Mouse (Mus musculus): Measurements from ENCODE around the gene Gm17387. TPM values are rescaled to one million over a fixed set of nuclear protein-coding genes. Genes with fewer than 3 reads are reported as not detected.

Gene Gm17387
- polyA plus RNA-seq, 1 experiment from 2014 or later = not detected

DNA sequence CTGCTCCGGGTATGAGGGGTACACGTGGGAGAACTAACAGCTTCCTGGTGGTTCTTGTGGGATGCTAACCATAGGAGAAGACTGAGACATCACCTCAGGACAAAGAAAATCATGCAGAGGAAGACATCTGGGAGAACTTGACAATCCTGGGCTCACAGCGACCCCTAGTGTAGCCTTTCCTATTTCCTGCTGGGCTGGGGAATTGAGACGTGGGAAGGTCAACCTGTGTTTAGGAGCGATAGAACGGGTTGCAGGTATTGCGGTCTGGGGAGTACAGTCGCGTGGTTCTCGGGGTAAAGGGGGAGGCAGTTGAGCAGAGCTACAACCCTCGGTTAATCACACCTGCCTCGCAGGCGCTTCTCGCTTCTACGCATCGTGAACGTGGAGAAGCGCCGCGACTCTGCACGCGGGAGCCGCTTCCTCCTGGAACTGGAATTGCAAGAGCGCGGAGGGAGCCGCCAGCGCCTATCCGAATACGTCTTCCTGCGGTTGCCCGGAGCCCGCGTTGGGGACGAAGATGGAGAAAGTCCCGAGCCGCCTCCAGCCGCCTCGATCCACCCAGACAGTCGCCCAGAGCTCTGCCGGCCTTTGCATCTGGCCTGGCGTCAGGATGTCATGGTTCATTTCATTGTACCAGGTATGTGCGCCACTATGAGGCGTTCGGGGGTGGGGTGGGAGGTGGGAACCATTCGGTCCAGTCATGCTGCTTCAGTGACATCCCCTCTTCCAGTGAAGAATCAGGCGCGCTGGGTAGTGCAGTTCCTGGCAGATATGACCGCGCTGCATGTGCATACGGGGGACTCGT, 41.3 kb downstream of the Gm17387 start:
- Histone ChIP-seq H3K27me3 (ENCODE audit: control insufficient read depth, insufficient read depth, low read length) (peaks cover 10% of the 10 kb centered on the region; the same call in 1 of the 2 replicates), H3K36me3 (ENCODE audit: control insufficient read depth, insufficient read depth, low read length) (peaks cover 2% of the 10 kb centered on the region; the same call in 1 of the 2 replicates), H3K27ac (ENCODE audit: low read depth, low read length) (no peak overlapping the region), H3K9me3 (ENCODE audit: control insufficient read depth, low read length) (no peaks in the 10 kb centered on the region), H3K4me1 (replicated peaks; ENCODE audit: control insufficient read depth, insufficient read depth, low read length) (0 out of 2 replicates have a peak, but pooled peaks cover 3% of the 10 kb centered on the region), H3K9ac (ENCODE audit: low read length) (peak overlapping the region; percentile 43), H3K4me3 (ENCODE audit: low read depth, low read length) (peak overlapping the region; percentile 27), H3K4me2 (ENCODE audit: low read depth, low read length, severe bottlenecking) (peak overlapping the region; percentile 59)
- peak; percentile 89 for DNase-seq (ENCODE audit: low spot score)
- 1% methylated on average over 51 of the region's 51 CpGs for WGBS
- ATAC-seq (replicated peaks; ENCODE audit: low FRiP score) = peak; percentile 54

DNA sequence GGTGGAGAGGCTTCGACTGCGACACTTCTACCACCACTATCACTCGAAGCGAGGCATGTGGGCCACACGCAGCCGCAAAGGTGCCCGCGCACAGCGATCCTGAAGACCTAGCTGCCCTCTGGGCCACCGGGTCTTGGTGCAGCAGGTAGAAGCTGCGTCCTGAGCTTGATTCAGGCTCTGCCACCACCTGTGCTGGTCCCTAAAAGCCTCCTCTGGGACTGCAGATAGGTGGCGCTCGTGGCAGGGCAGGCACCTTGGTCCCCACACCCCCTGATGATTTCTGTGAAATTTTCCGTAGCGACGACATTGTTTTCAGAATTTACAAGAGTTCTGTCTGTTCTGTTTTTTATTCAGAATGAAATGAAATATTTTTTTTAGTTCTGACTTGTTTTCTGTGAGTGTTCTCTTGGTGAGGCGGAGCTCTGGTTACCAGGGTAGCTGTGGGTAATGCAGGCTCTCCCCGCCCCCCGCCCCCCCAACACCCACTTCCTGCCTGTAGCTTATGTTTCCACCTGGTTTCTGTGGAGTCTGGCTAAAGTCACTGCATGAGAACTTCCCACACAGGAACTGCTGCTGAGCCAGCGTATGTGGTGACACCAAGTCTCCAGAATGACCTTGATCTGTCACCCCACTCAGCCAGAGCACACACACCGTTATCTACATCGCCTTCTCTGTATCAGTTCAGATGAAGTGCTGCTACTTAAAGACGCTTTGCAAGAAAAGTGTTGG, 43.2 kb downstream of the Gm17387 start:
- Histone ChIP-seq H3K27ac (ENCODE audit: low read depth, low read length) (no peak overlapping the region), H3K4me1 (replicated peaks; ENCODE audit: control insufficient read depth, insufficient read depth, low read length) (0 out of 2 replicates have a peak, but pooled peaks cover 3% of the 10 kb centered on the region), H3K9ac (ENCODE audit: low read length) (no peak overlapping the region), H3K4me2 (ENCODE audit: low read depth, low read length, severe bottlenecking) (no peak overlapping the region), H3K4me3 (ENCODE audit: low read depth, low read length) (no peak overlapping the region), H3K9me3 (ENCODE audit: control insufficient read depth, low read length) (no peaks in the 10 kb centered on the region), H3K36me3 (ENCODE audit: control insufficient read depth, insufficient read depth, low read length) (0 out of 2 replicates have a peak, but pooled peaks cover 2% of the 10 kb centered on the region), H3K27me3 (ENCODE audit: control insufficient read depth, insufficient read depth, low read length) (peaks cover 10% of the 10 kb centered on the region; the same call in 1 of the 2 replicates)
- ATAC-seq (replicated peaks; ENCODE audit: low FRiP score) (no peak), DNase-seq (ENCODE audit: low spot score) (peak; percentile 65)
- 39% methylated on average over 23 of the region's 23 CpGs for WGBS

DNA sequence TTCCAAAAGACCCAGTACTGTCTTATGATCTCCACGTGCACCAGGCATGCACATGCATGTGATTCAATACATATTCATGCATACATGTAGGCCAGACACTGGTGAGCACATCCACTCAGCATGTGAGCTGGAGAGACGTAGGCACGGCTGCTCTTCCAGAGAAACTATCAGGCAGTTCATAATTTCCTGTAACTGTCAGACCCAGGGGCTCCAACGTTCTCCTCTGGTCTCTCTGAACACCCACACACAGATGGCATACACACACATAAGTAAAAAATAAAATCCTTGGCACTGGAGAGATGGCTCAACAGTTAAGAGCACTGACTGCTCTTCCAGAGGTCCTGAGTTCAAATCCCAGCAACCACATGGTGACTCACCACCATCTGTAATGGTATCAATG, 44.9 kb downstream of the Gm17387 start:
- 84% methylated on average over 4 of the region's 4 CpGs for WGBS
- Histone ChIP-seq H3K9ac (ENCODE audit: low read length) (no peak overlapping the region), H3K4me2 (ENCODE audit: low read depth, low read length, severe bottlenecking) (no peak overlapping the region), H3K9me3 (ENCODE audit: control insufficient read depth, low read length) (no peaks in the 10 kb centered on the region), H3K27me3 (ENCODE audit: control insufficient read depth, insufficient read depth, low read length) (peaks cover 10% of the 10 kb centered on the region; the same call in 1 of the 2 replicates), H3K36me3 (ENCODE audit: control insufficient read depth, insufficient read depth, low read length) (no peaks in the 10 kb centered on the region), H3K4me1 (replicated peaks; ENCODE audit: control insufficient read depth, insufficient read depth, low read length) (0 out of 2 replicates have a peak, but pooled peaks cover 3% of the 10 kb centered on the region), H3K27ac (ENCODE audit: low read depth, low read length) (no peak overlapping the region), H3K4me3 (ENCODE audit: low read depth, low read length) (no peak overlapping the region)
- ATAC-seq (replicated peaks; ENCODE audit: low FRiP score) (no peak), DNase-seq (ENCODE audit: low spot score) (no peak)

DNA sequence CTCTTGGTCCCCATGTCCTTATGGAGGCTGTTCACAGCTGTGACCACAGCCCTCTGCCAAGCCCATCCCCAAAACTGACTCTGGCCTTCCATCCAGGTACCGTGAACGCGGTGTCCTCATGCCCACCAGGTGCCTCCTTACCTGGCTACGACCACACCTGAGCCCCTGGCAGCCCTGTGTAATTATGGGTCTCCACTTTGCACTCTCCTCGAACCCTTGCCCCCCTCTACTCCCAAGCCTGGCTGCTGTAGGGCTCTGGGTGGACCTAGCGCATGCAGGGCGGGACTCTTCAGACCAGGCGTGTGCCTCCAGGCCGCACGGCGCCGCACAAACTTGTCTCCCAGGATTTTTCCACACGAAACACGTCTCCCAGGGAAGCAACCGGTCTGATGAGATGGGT, 48.9 kb downstream of the Gm17387 start, which contains the start of gene Pkp3:
Gene Pkp3, plus strand, starts transcription at position 378 of the 400 bp plus-strand sequence.
- no peak within 1 kb of the TSS for H3K4me3 ChIP-seq (ENCODE audit: low read depth, low read length)
- ATAC-seq (replicated peaks; ENCODE audit: low FRiP score) = no peak
- no peaks in the 10 kb centered on the region for H3K4me1 ChIP-seq (replicated peaks; ENCODE audit: control insufficient read depth, insufficient read depth, low read length)
- no peak within 1 kb of the TSS for H3K4me2 ChIP-seq (ENCODE audit: low read depth, low read length, severe bottlenecking)
- no peak within 1 kb of the TSS for H3K9ac ChIP-seq (ENCODE audit: low read length)
- no peaks in the 10 kb centered on the region for H3K36me3 ChIP-seq (ENCODE audit: control insufficient read depth, insufficient read depth, low read length)
- 87% methylated on average over 15 of the region's 15 CpGs for WGBS
- no peaks in the 10 kb centered on the region; the same call in 1 of the 2 replicates for H3K27me3 ChIP-seq (ENCODE audit: control insufficient read depth, insufficient read depth, low read length)
- no peaks in the 10 kb centered on the region for H3K9me3 ChIP-seq (ENCODE audit: control insufficient read depth, low read length)
- no peak for DNase-seq (ENCODE audit: low spot score)
- H3K27ac ChIP-seq (ENCODE audit: low read depth, low read length) = no peak within 1 kb of the TSS

DNA sequence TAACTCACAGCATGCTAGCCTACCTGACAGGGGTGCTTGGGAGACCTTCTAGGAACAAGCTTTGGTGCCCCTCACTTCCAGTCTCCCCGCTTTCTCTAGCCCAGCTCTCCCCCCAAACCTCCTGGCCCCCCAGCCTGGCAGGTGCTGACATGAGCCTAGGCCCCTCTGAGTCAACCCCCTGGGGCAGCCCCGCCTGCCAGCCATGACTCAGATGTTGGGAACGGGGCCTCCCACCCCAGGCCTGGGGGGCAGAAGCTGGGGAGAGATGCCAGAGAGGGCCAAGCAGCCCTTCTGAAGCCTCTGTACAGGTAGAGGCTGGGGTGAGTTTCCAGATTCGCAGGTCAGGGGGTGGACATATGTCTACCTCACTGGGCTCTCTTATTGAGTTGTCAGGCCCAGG, 49.9 kb downstream of the Gm17387 start:
- no peak overlapping the region for H3K4me2 ChIP-seq (ENCODE audit: low read depth, low read length, severe bottlenecking)
- ATAC-seq (replicated peaks; ENCODE audit: low FRiP score) = no peak
- H3K4me3 ChIP-seq (ENCODE audit: low read depth, low read length) = no peak overlapping the region
- no peak for DNase-seq (ENCODE audit: low spot score)
- no peak overlapping the region for H3K27ac ChIP-seq (ENCODE audit: low read depth, low read length)
- H3K27me3 ChIP-seq (ENCODE audit: control insufficient read depth, insufficient read depth, low read length) = no peaks in the 10 kb centered on the region; the same call in 1 of the 2 replicates
- no peaks in the 10 kb centered on the region for H3K4me1 ChIP-seq (replicated peaks; ENCODE audit: control insufficient read depth, insufficient read depth, low read length)
- H3K9ac ChIP-seq (ENCODE audit: low read length) = no peak overlapping the region
- H3K36me3 ChIP-seq (ENCODE audit: control insufficient read depth, insufficient read depth, low read length) = no peaks in the 10 kb centered on the region
- WGBS = 82% methylated on average over 4 of the region's 4 CpGs
- no peaks in the 10 kb centered on the region for H3K9me3 ChIP-seq (ENCODE audit: control insufficient read depth, low read length)

Other genes with a start within 250 kb of the Gm17387 start
- not detected in 2 replicates for gene Syce1, start 241.3 kb upstream of the Gm17387 start, polyA plus RNA-seq (2014; fragmentation: Nextera tagmentation; extraction: Ambion mirVana)
- gene Zfp941, start 207.0 kb upstream of the Gm17387 start, polyA plus RNA-seq (2014; fragmentation: Nextera tagmentation; extraction: Ambion mirVana) = 4.6 and 5.2 TPM in 2 replicates
- gene Urah, start 194.1 kb upstream of the Gm17387 start, polyA plus RNA-seq (2014; fragmentation: Nextera tagmentation; extraction: Ambion mirVana) = 0.48 TPM in 1 of 2 replicates, not detected in the other
- not detected in 2 replicates for gene Scgb1c1, start 183.6 kb upstream of the Gm17387 start, polyA plus RNA-seq (2014; fragmentation: Nextera tagmentation; extraction: Ambion mirVana)
- gene Odf3, start 181.3 kb upstream of the Gm17387 start, polyA plus RNA-seq (2014; fragmentation: Nextera tagmentation; extraction: Ambion mirVana) = not detected in 2 replicates
- gene Gm45785, start 172.8 kb upstream of the Gm17387 start, polyA plus RNA-seq (2014; fragmentation: Nextera tagmentation; extraction: Ambion mirVana) = not detected in 2 replicates
- 57.2 and 63.0 TPM in 2 replicates for gene Ric8a, start 172.2 kb upstream of the Gm17387 start, polyA plus RNA-seq (2014; fragmentation: Nextera tagmentation; extraction: Ambion mirVana)
- gene Bet1l, start 171.6 kb upstream of the Gm17387 start, polyA plus RNA-seq (2014; fragmentation: Nextera tagmentation; extraction: Ambion mirVana) = 27.2 and 29.1 TPM in 2 replicates
- 242 and 244 TPM in 2 replicates for gene Psmd13, start 147.2 kb upstream of the Gm17387 start, polyA plus RNA-seq (2014; fragmentation: Nextera tagmentation; extraction: Ambion mirVana)
- 24.3 and 25.2 TPM in 2 replicates for gene Sirt3, start 146.8 kb upstream of the Gm17387 start, polyA plus RNA-seq (2014; fragmentation: Nextera tagmentation; extraction: Ambion mirVana)
- gene Cox8b, start 128.7 kb upstream of the Gm17387 start, polyA plus RNA-seq (2014; fragmentation: Nextera tagmentation; extraction: Ambion mirVana) = not detected in 2 replicates
- gene Nlrp6, start 108.2 kb upstream of the Gm17387 start, polyA plus RNA-seq (2014; fragmentation: Nextera tagmentation; extraction: Ambion mirVana) = 0.11 and 0.37 TPM in 2 replicates
- gene Pgghg, start 87.7 kb upstream of the Gm17387 start, polyA plus RNA-seq (2014; fragmentation: Nextera tagmentation; extraction: Ambion mirVana) = 15.8 and 16.1 TPM in 2 replicates
- gene Ifitm5, start 78.8 kb upstream of the Gm17387 start, polyA plus RNA-seq (2014; fragmentation: Nextera tagmentation; extraction: Ambion mirVana) = 0.49 TPM in 1 of 2 replicates, not detected in the other
- not detected in 2 replicates for gene Gm45717, start 73.2 kb upstream of the Gm17387 start, polyA plus RNA-seq (2014; fragmentation: Nextera tagmentation; extraction: Ambion mirVana)
- gene Ifitm2, start 73.1 kb upstream of the Gm17387 start, polyA plus RNA-seq (2014; fragmentation: Nextera tagmentation; extraction: Ambion mirVana) = 225 and 231 TPM in 2 replicates
- 5.6 and 8.1 TPM in 2 replicates for gene Ifitm1, start 61.9 kb upstream of the Gm17387 start, polyA plus RNA-seq (2014; fragmentation: Nextera tagmentation; extraction: Ambion mirVana)
- gene Ifitm3, start 18.4 kb upstream of the Gm17387 start, polyA plus RNA-seq (2014; fragmentation: Nextera tagmentation; extraction: Ambion mirVana) = 9.4 and 9.7 TPM in 2 replicates
- not detected in 2 replicates for gene Ifitm6, start 11.2 kb upstream of the Gm17387 start, polyA plus RNA-seq (2014; fragmentation: Nextera tagmentation; extraction: Ambion mirVana)
- 22.3 and 23.5 TPM in 2 replicates for gene B4galnt4, start 32.0 kb downstream of the Gm17387 start, polyA plus RNA-seq (2014; fragmentation: Nextera tagmentation; extraction: Ambion mirVana)
- 1.1 and 1.9 TPM in 2 replicates for gene Pkp3, start 49.1 kb downstream of the Gm17387 start, polyA plus RNA-seq (2014; fragmentation: Nextera tagmentation; extraction: Ambion mirVana)
- gene Sigirr, start 71.4 kb downstream of the Gm17387 start, polyA plus RNA-seq (2014; fragmentation: Nextera tagmentation; extraction: Ambion mirVana) = 1.2 and 1.8 TPM in 2 replicates
- gene Ano9, start 88.7 kb downstream of the Gm17387 start, polyA plus RNA-seq (2014; fragmentation: Nextera tagmentation; extraction: Ambion mirVana) = 0.21 and 0.39 TPM in 2 replicates
- 70.9 and 75.3 TPM in 2 replicates for gene Ptdss2, start 93.3 kb downstream of the Gm17387 start, polyA plus RNA-seq (2014; fragmentation: Nextera tagmentation; extraction: Ambion mirVana)
- gene Rnh1, start 143.7 kb downstream of the Gm17387 start, polyA plus RNA-seq (2014; fragmentation: Nextera tagmentation; extraction: Ambion mirVana) = 56.7 and 65.2 TPM in 2 replicates
- 87.5 and 116 TPM in 2 replicates for gene Hras, start 164.9 kb downstream of the Gm17387 start, polyA plus RNA-seq (2014; fragmentation: Nextera tagmentation; extraction: Ambion mirVana)
- 14.0 and 16.1 TPM in 2 replicates for gene Lrrc56, start 165.0 kb downstream of the Gm17387 start, polyA plus RNA-seq (2014; fragmentation: Nextera tagmentation; extraction: Ambion mirVana)
- gene Lmntd2, start 184.9 kb downstream of the Gm17387 start, polyA plus RNA-seq (2014; fragmentation: Nextera tagmentation; extraction: Ambion mirVana) = 3.3 TPM in 2 replicates
- gene Rassf7, start 186.7 kb downstream of the Gm17387 start, polyA plus RNA-seq (2014; fragmentation: Nextera tagmentation; extraction: Ambion mirVana) = 47.4 and 49.3 TPM in 2 replicates
- gene Phrf1, start 199.7 kb downstream of the Gm17387 start, polyA plus RNA-seq (2014; fragmentation: Nextera tagmentation; extraction: Ambion mirVana) = 99.6 and 102 TPM in 2 replicates
- 0.57 and 1.2 TPM in 2 replicates for gene Irf7, start 237.3 kb downstream of the Gm17387 start, polyA plus RNA-seq (2014; fragmentation: Nextera tagmentation; extraction: Ambion mirVana)
- gene Cdhr5, start 247.7 kb downstream of the Gm17387 start, polyA plus RNA-seq (2014; fragmentation: Nextera tagmentation; extraction: Ambion mirVana) = not detected in 2 replicates

Measured in forebrain, embryonic 11.5 days (tissue).